Mouse (Mus musculus) G1E (cell line): ENCODE results near the gene Nt5c3.

Experiments used
- CTCF ChIP-seq: IDR thresholded peaks from 2 replicates; pipeline ENCODE4 v1.5.1; 2012; ENCODE audit warnings: low read depth, low read length, inconsistent platforms, mixed read lengths
- GATA1 ChIP-seq: IDR thresholded peaks from 2 replicates; pipeline ENCODE4 v1.6.1; 2012; ENCODE audit warnings: borderline replicate concordance, low read length, inconsistent platforms, mixed read lengths
- GATA2 ChIP-seq: IDR thresholded peaks from 2 replicates; pipeline ENCODE4 v1.6.1; 2012; ENCODE audit warnings: low read depth, low read length, inconsistent platforms, borderline replicate concordance
- TAL1 ChIP-seq: conservative IDR thresholded peaks from 2 replicates; pipeline ENCODE4 v1.6.1; 2012; ENCODE audit warnings: low read depth, low read length, inconsistent platforms, mixed read lengths

GRCm38 (mm10) chr6:56848974-56849373 lies 74.8 kb downstream of the Nt5c3 start:
- TF ChIP-seq GATA1: no peak
- TF ChIP-seq CTCF: no peak
- TF ChIP-seq TAL1: no peak
- no peak for TF ChIP-seq GATA2
